Mouse (Mus musculus): ENCODE measurements around the gene Hoxa3. TPM values are rescaled to one million over a fixed set of nuclear protein-coding genes. Genes with fewer than 3 reads are reported as not detected.

Hoxa3 gene
- polyA plus RNA-seq, 1 experiment = 12.8 TPM

DNA sequence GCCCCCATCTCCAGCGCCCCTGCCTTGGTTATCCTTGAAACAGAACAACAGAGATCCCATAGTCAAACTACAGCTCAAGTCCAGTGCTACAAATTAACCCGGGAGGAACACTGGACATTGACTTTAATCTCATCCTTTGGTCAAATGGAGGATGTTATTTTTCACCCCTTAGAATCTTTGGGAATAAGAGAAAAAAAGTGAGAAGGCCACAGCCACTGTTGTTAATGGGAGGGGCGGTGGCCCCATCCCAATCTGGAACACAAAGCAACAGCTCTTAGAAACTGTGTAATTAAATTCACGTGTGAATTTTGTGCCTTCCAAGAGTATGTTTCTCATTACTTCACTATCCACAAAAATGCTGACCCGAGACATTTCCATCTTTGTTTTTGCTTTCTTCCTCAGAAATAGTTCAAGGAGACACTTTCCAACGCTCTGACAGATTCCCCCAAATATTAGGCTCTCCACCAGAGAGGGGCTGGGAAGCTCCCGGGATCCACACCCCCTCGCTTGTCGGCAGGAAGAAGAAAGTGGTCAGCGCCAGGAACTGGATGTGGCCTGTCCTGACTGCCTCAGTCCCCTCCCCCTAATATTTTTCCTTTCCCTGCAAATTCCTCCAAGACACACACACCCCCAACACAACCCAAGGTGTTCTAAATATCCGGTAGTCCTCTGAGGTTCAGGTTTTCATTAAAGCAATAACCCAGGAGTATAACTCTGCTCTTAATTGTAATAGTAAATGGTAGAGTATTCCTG lies 14.5 kb upstream of the Hoxa3 start:
- DNase-seq = no peak
- no peak for TF ChIP-seq POLR2A (IDR thresholded peaks at IDR 0.05; ENCODE audit: borderline replicate concordance, extremely low read depth, low read depth, low read length)
- no peak for TF ChIP-seq CTCF (IDR thresholded peaks at IDR 0.05; ENCODE audit: insufficient read depth, low read length)
- Histone ChIP-seq H3K4me3 (replicated peaks; ENCODE audit: extremely low read depth, low read depth, low read length) (no peak overlapping the region), H3K4me1 (ENCODE audit: control insufficient read depth, insufficient read depth, low read length) (no peaks in the 10 kb centered on the region; the same call in 1 of the 2 replicates)
- WGBS = 12% methylated on average over 11 of the region's 11 CpGs

GRCm38 (mm10) chr6:52226569-52227257 lies 13.6 kb upstream of the Hoxa3 start:
- H3K4me3 ChIP-seq (replicated peaks; ENCODE audit: extremely low read depth, low read depth, low read length) = no peak overlapping the region
- TF ChIP-seq POLR2A (IDR thresholded peaks at IDR 0.05; ENCODE audit: borderline replicate concordance, extremely low read depth, low read depth, low read length) = no peak
- no peak for TF ChIP-seq CTCF (IDR thresholded peaks at IDR 0.05; ENCODE audit: insufficient read depth, low read length)
- WGBS = 8% methylated on average over 26 of the region's 26 CpGs
- no peak for DNase-seq
- H3K4me1 ChIP-seq (ENCODE audit: control insufficient read depth, insufficient read depth, low read length) = no peaks in the 10 kb centered on the region; the same call in 1 of the 2 replicates

GRCm38 (mm10) chr6:52225612-52226568 lies 12.8 kb upstream of the Hoxa3 start:
- DNase-seq = no peak
- TF ChIP-seq POLR2A (IDR thresholded peaks at IDR 0.05; ENCODE audit: borderline replicate concordance, extremely low read depth, low read depth, low read length) (no peak), CTCF (IDR thresholded peaks at IDR 0.05; ENCODE audit: insufficient read depth, low read length) (no peak)
- Histone ChIP-seq H3K4me1 (ENCODE audit: control insufficient read depth, insufficient read depth, low read length) (peaks cover 3% of the 10 kb centered on the region; the same call in 1 of the 2 replicates), H3K4me3 (replicated peaks; ENCODE audit: extremely low read depth, low read depth, low read length) (no peak overlapping the region)
- WGBS = 4% methylated on average over 69 of the region's 69 CpGs

DNA sequence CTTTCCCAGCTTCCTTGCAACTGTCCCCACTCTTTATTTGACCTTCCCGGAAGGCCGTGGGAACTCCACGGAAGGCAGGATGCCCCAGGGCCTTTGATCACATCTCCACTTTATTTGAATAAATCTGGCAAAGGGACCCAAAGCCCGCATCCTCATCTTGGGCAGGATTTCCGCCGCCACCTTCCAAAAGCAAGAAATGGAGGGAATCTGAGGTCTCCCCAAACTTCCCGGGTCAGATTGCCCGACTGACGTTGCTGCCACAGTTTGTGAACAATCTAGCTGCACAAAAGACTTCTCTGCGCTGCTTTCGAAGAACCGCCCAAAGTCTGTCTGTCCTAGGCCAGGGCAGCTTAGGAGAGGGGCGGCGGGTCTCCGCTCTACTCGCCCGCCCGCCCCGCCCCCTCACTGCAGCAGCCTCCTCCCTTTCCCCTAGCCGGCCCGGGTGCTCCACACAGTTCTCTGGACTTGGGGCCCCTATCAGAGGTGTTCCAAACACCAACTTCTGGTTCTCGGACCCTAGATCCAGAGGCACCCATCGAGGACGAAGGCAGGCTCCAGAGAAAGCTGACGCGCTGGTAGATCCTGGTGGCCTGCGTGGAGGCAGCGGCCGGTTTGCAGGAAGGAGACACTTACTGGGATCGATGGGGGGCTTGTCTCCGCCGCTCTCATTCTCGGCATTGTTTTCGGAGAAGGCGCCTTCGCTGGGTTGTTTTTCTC lies 11.9 kb upstream of the Hoxa3 start:
- WGBS = 6% methylated on average over 36 of the region's 36 CpGs
- Histone ChIP-seq H3K4me3 (replicated peaks; ENCODE audit: extremely low read depth, low read depth, low read length) (no peak overlapping the region), H3K4me1 (ENCODE audit: control insufficient read depth, insufficient read depth, low read length) (peaks cover 3% of the 10 kb centered on the region; the same call in 1 of the 2 replicates)
- TF ChIP-seq POLR2A (IDR thresholded peaks at IDR 0.05; ENCODE audit: borderline replicate concordance, extremely low read depth, low read depth, low read length) = no peak
- TF ChIP-seq CTCF (IDR thresholded peaks at IDR 0.05; ENCODE audit: insufficient read depth, low read length) = no peak
- DNase-seq = no peak

DNA sequence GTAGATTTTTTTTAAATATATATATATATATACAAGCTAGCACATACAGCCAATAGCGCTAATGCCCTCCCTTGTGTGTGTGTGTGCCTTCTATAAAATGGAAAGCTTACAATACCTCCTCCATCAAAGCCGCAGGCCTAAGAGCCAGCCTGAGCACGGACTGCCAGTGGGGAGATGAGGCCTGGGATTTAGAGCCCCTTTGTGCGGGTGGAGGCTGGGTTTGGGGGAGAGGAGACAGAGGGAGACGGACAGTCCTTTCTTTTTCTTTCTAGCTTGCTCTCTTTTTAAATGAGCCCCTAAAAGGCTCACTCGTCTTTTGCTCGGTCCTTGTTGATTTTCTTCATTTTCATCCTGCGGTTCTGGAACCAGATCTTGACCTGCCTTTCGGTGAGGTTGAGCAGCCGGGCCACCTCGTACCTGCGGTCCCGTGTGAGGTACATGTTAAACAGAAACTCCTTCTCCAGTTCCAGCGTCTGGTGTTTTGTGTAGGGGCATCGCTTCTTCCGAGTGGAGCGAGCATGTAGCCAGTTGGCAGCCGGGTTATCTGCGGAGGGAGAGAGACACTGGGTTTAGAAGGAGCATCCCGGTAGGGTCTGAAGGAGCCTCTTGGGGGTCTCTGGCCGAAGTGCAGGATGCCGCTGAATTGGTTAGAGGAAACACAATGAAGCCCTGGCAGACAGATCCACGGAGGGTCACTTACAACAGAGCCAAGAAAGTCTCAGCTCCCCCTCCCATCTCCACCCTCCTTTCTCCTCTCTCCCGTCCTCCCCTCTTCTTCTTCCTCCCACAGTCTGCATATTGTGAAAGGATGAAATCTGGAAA lies 11.0 kb upstream of the Hoxa3 start:
- no peak for TF ChIP-seq POLR2A (IDR thresholded peaks at IDR 0.05; ENCODE audit: borderline replicate concordance, extremely low read depth, low read depth, low read length)
- no peak for TF ChIP-seq CTCF (IDR thresholded peaks at IDR 0.05; ENCODE audit: insufficient read depth, low read length)
- DNase-seq = no peak
- Histone ChIP-seq H3K4me1 (ENCODE audit: control insufficient read depth, insufficient read depth, low read length) (peaks cover 3% of the 10 kb centered on the region; the same call in 1 of the 2 replicates), H3K4me3 (replicated peaks; ENCODE audit: extremely low read depth, low read depth, low read length) (no peak overlapping the region)
- WGBS = 29% methylated on average over 24 of the region's 24 CpGs

DNA sequence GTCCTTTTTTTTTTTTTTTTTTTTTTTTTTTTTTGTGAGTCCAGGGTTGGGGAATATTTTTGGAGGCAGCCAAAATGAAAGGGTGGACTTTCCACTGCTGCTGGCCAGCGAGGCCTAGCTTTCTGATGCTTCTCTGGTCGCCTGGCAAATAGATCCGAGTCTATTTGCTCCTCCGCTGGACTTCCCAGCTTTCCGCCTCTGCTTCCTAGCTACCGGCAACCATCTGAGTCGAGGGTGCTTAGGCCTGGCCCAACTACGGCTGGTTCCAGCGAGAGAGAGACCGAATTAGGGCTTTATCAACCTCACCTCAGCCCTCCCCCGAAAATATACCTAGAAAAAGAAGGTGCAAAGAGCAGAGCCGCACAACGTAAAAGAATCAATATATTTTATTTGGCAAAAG lies 9.6 kb upstream of the Hoxa3 start:
- Histone ChIP-seq H3K4me3 (replicated peaks; ENCODE audit: extremely low read depth, low read depth, low read length) (no peak overlapping the region), H3K4me1 (ENCODE audit: control insufficient read depth, insufficient read depth, low read length) (peaks cover 3% of the 10 kb centered on the region; the same call in 1 of the 2 replicates)
- no peak for TF ChIP-seq POLR2A (IDR thresholded peaks at IDR 0.05; ENCODE audit: borderline replicate concordance, extremely low read depth, low read depth, low read length)
- no peak for DNase-seq
- 65% methylated on average over 13 of the region's 13 CpGs for whole genome bisulfite sequencing

- Histone ChIP-seq H3K4me1 (ENCODE audit: control insufficient read depth, insufficient read depth, low read length) (peaks cover 3% of the 10 kb centered on the region; the same call in 1 of the 2 replicates), H3K4me3 (replicated peaks; ENCODE audit: extremely low read depth, low read depth, low read length) (no peak overlapping the region)
- no peak for DNase-seq
- no peak for TF ChIP-seq CTCF (IDR thresholded peaks at IDR 0.05; ENCODE audit: insufficient read depth, low read length)
- TF ChIP-seq POLR2A (IDR thresholded peaks at IDR 0.05; ENCODE audit: borderline replicate concordance, extremely low read depth, low read depth, low read length) = no peak
- WGBS = 44% methylated on average over 21 of the region's 21 CpGs
These were observed 9.0 kb upstream of the Hoxa3 start for GRCm38 (mm10) chr6:52221993-52222685.

All from lung, adult 2 months (tissue).